Mouse (Mus musculus) skeletal muscle tissue, adult 2 months (tissue): ENCODE data around the gene Olfr648.
A peak's percentile ranks its signal among the peaks of the same experiment; 100 is the strongest.

Source experiments
- DNase-seq: peaks from one replicate; pipeline ENCODE4 v3.0.0-alpha.2; 2012; ENCODE audit warnings: low read depth, low spot score

Olfr648 gene

DNA sequence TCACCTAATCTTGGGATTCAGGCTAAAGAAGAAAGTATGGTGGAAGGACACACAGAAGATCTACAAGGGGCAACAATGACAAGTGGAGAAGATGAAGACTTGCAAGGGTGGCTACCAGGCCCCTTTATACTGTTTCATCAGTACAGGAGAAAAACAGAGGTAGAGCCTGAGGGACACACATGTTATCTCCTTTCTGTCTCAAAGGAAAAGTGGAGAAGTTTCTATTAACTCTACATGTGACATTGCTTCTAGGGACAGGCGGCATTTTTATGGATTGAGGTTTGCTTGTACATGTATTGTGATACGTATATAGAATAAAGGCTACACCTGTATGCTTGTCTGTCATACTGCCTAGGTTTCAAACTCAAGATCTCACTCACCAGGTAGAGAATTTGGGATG, at the start of gene Olfr648:
TSS of gene Olfr648 (minus strand) at position 101 of the 400 bp plus-strand sequence.
- DNase-seq: no peak

DNA sequence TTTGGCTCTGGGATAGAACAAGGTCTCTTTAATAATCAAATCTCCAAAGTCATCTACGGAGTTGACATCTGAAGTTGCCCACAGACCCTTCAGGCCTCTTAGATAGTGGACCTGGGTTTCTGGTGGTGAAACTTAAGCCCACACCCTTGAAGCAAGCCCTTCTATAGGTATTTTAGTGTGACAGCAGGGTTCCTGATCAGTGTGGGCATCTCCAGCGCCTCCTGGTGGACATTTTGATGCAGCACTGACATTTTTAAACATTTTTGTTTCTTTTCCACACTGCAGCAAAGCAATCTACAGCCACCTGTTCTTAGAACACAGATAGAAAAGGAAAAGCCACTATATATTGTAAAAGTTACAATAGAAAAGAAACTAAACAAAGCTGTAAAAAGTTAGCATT, 48.0 kb upstream of the Olfr648 start:
- DNase-seq: no peak

DNA sequence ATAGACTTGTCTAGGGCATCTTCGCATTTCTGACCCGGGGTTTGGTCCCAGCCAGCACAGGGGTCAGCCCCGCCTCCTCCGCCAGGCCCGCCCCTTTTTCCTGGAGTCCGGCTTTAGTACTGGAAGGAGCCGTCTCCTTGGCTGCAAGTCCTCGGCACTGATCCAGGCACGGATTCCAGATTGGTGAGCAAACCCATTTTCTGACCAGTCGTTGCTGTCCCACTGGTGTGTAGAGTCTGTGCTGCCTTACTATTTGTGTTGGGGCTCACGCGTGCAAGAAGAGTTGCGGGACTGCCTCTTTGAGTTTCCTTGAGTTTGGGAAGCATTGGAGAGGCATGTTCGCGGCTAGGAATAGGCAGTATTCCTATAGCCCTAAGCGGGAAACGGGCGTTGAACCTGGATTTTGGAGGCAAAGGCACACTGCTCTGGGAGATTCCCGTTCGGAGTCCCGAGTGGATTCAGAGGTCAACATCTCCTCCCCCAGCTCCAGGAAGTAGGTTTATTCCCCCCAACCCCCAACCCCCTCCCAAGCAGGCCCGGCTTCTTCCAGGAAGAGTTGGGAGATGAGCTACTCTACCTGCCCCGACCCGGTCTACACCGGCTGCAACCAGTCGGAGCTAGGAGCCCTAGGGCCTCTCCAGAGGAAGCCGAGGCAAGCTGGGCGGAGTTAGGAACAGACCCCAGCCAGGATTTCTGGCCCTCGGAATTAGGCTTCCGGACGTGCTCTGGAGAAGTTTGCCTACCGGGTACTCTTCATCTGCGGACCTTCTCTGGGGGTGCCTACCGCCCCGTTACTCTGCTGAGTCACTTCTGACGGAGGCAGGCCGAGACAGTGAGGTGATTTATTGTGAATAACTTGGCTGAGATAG, 35.7 kb upstream of the Olfr648 start, which contains the start of gene Trim6:
TSS of gene Trim6 (plus strand) at position 93 of the 869 bp plus-strand sequence.
- DNase-seq: peak; percentile 46

DNA sequence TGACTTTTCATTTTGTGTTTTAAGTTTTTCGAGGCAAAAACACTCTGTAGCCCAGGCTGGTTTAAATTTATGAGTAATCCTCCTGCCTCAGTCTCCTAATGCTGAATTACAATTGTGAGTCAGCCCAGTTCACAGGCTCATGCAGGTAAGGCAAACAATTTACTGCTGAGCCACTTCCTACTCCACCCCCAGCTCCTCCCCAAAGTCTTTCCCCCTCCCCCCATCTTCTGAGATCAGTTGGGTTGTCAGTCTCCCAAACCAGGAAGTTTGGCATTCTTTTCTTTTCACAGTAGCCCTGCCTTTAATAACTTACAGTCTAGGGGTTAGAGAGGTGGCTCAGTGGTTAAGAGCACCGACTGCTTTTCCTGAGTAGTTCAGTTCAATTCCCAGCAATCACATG, 34.7 kb upstream of the Olfr648 start:
- DNase-seq: no peak

DNA sequence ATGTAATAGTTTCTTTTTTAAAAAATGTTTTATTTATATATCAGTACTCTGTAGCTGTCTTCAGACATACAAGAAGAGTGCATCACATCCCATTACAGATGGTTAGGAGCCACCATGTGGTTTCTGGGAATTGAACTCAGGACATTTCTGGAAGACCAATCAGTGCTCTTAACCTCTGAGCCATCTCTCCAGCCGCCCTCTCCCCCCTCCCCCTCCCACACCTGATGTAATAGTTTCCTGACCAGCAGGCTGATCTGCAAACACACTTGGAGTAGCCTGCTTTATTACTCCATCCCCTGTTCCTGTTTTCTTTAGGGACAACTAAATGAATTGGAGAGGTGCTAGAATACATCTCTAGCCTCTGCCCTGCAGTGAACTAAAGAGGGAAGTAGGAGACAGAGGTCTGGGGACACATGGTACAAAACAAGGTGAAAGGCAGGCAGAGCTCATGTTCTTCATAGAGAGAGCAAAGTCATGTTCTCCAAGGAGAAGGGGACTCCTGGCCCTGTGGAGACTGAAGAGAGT, 32.9 kb upstream of the Olfr648 start:
- DNase-seq: no peak

DNA sequence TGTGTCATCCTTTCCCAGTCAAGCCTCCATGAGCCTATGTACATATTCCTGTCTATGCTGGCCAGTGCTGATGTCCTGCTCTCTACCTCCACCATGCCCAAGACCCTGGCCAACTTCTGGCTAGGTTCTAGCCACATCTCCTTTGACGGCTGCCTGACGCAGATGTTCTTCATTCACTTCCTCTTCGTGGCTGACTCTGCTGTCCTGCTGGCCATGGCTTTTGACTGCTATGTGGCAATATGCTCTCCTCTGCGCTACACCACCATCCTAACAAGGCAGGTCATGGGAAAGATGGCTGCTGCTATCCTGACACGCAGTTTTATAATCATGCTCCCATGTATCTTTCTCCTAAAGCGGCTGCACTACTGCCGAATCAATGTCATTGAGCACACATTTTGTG, 23.0 kb upstream of the Olfr648 start:
- DNase-seq: no peak

DNA sequence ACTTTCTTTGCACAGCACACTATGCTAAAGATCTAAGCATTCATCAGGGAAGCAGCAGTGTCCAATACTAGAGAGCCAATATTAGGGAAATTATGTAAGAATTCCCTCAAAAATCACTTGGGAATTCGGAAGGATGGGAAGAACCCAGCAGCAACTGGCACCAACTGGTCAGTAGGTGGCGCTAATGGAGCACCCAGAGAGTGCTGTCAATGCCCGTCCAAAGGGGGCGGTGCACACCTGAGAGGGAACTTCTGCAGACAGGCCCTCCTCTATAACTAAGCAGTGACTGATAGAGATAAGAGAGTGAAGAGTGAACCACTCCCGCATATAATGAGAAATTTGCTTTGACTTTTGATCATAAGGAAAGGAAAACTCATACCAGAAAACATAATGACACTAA, 16.6 kb upstream of the Olfr648 start:
- peak; percentile 50 for DNase-seq

DNA sequence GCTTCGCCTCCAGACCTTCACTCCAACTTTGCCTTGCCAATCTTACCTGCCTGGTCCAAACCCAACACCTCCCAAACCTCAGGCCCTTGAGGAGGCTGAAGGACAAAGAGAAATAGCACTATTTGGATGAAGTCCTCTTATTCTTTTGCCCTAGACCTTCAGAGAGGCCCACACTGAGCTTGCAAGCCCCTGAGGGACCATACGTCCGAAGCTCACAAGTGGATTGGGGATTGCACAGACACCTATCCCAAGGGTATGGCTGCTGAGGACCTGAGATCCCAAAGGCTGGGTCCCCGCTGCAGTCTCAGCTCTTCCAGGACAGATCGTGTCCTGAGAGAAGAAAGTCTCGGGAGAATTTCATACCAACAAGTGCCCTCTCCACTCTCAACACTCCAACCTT, 12.7 kb upstream of the Olfr648 start, which contains the start of gene Olfr649:
TSS of gene Olfr649 (minus strand) at position 101 of the 400 bp plus-strand sequence.
- DNase-seq: no peak

DNA sequence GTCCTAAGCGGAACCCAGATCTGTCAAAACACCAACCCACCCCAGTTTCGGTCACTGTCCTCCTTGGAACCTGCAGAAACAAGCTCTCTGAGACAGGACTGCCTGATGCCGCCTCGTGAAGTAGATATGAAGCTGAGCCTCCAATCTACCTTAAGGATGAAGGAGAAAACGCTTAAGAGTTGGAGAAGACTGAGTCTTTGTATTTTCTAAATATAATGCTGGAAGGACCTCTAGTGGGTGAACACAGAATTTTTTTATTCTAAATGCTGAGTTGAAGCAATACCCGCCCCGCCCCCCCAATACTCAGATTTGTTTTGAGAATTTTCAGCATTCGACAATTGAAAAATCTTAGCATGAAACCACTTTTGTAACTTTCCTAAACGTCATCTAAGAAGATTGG, 8.1 kb upstream of the Olfr648 start:
- DNase-seq: no peak

DNA sequence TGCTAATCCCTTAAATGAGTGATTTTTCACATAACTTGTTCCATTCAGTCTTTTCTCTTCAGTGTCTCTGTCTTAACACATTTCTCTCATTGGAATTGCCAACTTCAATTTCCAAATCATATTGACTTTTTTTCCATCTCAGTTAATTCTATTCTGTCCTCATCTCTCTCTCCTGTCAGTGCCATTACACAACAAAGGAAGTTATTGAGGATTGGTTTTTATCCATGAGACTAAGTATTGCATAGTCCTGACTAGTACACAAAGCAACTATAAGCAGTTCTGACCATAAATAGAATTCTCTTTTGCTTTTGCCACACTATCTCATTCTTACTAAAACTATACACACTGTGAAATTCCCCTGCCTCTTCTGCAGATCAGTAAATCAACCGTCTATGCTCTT, 4.1 kb downstream of the Olfr648 start:
- no peak for DNase-seq

DNA sequence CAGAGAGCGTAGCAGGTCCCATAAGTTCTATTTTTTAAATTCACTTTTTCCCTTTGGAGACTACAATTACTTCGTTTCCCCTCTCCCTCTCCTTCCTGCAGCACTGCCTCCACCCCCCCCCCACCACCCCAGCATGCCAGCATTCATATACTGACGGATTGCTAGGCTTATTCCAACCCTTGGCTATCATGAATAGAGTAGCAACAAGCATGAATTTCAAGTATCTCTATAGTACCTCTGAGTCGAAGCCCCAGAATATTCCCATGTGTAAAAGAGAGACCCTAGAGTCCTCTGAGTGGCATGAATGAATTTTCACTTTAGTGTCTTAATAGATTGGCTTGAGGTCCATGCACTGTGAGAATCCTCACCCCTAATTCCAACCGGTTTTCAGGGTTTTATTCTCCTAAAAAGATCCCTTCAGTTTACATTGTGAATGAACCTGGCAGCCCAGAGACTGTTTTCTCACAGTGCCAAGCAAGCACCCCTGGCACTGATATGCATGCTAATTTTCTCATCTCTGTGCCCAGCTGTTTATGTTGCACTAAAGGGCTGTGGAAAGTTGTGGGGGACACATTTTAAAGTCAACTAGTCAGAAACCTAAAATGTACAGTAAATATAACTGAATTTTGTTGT, 4.7 kb downstream of the Olfr648 start:
- no peak for DNase-seq

DNA sequence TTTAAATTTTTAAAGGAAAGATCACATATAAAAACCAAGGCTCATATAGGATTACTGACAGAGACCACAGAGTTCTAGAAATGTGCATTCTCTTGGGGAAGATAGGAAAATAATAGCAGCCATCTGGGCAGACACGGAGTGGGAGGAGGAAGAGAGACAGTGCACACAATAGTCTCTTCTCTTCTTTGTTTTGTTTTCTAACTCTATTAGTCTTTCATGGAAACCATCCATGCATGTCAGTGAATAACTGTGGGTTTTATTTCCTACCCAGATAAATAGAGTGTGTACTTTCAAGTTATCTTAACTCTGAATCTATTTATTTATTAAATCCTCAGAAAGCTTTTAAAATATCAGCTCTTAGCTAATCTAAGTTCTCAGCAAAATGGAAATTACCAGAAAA, 8.1 kb downstream of the Olfr648 start:
- DNase-seq: no peak

DNA sequence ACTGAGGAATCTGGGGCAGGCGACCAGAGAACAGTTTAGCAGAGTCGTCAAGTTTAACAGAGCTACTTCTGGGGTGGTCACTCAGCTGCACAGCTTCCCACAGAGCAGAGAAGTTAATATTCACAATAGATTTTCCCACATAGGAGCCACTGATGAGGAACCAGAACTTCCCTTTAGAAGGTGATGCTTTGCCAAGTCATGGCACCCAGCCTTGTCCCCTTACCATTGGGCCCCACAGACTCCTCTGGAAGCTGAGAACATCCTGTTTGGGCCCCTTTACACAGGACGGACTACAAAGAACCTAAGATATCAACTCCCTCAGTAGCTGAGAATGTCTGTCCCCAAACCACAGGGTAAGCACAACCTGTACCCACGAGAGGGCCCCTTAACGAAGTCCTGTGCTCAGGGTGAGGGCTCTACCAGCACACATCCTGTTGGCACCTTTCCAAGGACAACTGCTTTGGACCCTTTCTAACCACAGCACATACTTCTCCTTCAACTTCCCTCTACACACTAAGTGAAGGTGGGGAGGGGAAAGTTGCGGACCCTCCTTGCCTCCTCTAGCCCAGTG, 13.5 kb downstream of the Olfr648 start:
- DNase-seq: no peak

DNA sequence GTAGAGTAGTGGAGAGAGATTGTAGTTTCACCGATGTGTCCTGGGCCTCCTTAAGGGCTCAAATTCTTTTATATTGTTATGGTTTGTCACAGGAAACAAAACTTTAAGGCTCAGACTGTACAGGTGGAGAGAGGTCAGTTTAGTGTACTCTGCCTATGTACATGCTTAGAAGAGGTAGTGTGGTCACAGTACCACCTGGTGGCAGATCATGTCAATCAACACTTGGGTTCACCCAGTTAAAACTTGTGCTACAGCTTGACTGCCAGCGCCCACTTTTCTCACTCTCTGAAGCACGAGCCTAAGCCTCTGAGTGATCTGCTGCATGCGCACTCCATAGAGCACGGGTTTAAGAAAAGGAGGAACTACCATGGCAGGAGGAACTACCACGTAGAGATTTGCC, 16.1 kb downstream of the Olfr648 start:
- DNase-seq: no peak

DNA sequence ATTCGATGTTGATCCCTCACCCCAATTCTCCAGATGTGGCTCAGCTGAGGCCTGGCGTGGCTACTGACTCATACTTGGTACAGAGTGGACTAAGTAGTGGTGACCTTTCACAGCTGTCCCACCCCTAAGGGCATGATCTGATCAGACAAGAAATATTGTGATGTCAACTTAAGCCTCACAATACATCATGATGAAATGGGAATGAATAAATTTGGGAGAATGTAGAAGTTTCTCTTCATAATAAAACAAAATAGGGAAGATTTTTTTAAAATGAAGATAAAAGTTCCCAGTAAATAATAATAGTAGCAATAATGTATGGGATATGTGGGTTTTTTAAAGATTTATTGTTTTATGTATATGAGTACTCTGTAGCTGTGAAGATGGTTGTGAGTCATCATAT, 32.7 kb downstream of the Olfr648 start, which contains the start of gene Ubqlnl:
TSS of gene Ubqlnl (minus strand) at position 101 of the 400 bp plus-strand sequence.
- DNase-seq: no peak

DNA sequence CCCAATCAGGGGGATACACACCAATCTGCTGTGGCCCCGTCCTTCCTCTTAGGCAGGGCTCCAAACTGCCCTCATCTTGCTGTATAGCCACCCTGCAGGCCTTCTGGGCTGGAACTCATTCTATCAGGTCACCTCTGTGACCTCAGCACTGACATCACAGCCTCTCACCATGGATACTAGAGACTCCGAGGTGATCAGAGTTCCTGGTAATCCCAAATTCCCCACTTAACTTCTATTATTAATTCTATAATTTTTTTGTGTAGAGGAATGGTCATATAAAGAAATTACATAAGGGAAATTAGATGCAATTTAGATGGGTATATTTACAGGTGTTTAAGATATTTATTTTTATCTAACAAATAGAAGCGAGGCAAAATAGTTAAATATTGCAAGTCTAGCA, 40.0 kb downstream of the Olfr648 start, which contains the start of gene Ubqln3:
TSS of gene Ubqln3 (minus strand) at position 101 of the 400 bp plus-strand sequence.
- DNase-seq: no peak

DNA sequence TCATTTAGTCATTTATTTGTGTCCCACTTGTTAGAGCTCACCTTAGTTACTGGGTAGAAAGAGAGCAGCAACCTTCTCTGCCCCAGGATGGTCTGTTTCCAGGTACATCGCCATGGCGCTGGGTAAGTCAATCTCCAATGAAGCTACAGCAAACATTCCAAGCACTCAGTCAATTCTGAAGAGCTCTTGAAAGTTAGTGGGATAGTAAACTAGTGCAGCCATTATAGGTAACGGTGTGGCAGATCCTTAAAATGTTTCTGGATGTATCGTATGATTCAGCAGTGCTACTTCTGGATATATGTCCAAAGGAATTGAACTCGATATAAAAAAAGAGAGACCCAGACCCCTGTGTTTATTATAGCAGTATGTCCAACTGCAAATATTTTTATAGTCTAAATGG, 45.9 kb downstream of the Olfr648 start, which contains the start of gene Olfr643:
TSS of gene Olfr643 (minus strand) at position 101 of the 400 bp plus-strand sequence.
- DNase-seq: no peak

DNA sequence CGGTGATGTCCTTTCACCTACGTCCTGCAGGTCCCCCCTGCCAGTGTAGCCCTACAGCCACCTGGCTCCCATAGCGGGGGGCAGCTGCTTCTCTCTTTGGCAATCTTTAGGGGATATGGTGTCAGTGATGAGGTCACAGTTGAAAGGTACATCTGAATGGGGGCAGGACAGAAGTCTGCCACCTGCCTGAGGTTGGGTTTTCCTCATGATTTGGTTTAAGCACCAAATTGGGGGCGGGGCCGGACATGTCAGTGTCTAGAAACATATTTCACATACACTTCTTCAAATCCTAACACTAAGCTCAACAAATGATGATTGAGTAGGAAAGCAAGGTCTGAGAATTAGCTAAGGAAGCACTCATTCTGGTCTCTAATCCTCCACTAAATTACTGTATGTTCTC, 53.5 kb downstream of the Olfr648 start, which contains the start of gene Ubqln5:
TSS of gene Ubqln5 (minus strand) at position 101 of the 400 bp plus-strand sequence.
- DNase-seq: no peak
